11 mouse cellular contexts compared by ENCODE assay signal in the genomic region with DNA sequence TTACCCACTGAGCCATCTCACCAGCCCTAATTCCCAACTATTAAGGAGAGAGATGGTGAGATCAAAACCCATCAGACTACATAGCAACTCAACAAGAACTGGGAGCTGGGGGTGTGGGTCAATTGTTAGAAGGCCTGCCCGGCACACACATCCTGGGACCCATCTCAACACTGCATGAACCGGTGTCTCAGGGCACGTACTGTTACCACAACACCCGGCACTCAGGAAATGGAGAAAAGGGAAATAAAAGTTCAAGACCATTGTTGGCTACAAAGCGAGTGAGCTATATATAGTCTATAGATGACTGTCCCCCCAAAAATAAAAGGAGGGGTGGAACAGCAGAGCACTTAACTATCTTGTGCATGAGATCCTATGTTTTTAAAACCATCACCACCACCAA.
"Had no signal": no experiment of that assay in that cellular context is flagged by ENCODE, and none has a peak within 500 bp of the region (broad histone marks: within the 10 kb centered on the region; RNA-seq: fewer than 3 reads in every experiment).

No protein-coding gene starts in this region.

- H3K27ac ChIP-seq: left cerebral cortex, adult 2 months; limb, embryonic 12.5 days; liver, embryonic 15.5 days; midbrain, embryonic 13.5 days; stomach, postnatal 0 days had no signal

- DNase-seq: kidney, adult 18-20 months; kidney, postnatal 10 days; lung, adult 2 months; lung, postnatal 4 days; right cerebral cortex, postnatal 14 days; thymus, postnatal 4 days had no signal

- H3K27me3 ChIP-seq: limb, embryonic 12.5 days; liver, embryonic 15.5 days; midbrain, embryonic 13.5 days had no signal

- H3K4me1 ChIP-seq: limb, embryonic 12.5 days had no signal

- H3K9ac ChIP-seq: limb, embryonic 12.5 days; liver, embryonic 15.5 days; midbrain, embryonic 13.5 days had no signal

- H3K9me3 ChIP-seq: limb, embryonic 12.5 days; liver, embryonic 15.5 days; midbrain, embryonic 13.5 days had no signal

- H3K4me3 ChIP-seq: left cerebral cortex, adult 2 months; limb, embryonic 12.5 days; liver, embryonic 15.5 days; midbrain, embryonic 13.5 days had no signal
